Mouse (Mus musculus) naive thymus-derived CD4-positive, alpha-beta T cell, adult 2 months (primary cell): ENCODE results near the gene Frem1.
A peak's percentile ranks its signal among the peaks of the same experiment; 100 is the strongest.

Source experiments
- DNase-seq: peaks from one replicate; pipeline ENCODE4 v3.0.0-alpha.2; 2011; ENCODE audit warnings: low read depth

Frem1 gene

GRCm38 (mm10) chr4:83030097-83030496 is 22.0 kb downstream of the Frem1 start:
- DNase-seq = no peak

- no peak for DNase-seq
Observed at GRCm38 (mm10) chr4:83020759-83021555, 31.2 kb downstream of the Frem1 start.

GRCm38 (mm10) chr4:83018111-83019105 is 33.7 kb downstream of the Frem1 start:
- DNase-seq = no peak

- DNase-seq = no peak
Observed at GRCm38 (mm10) chr4:83014538-83014937, 37.6 kb downstream of the Frem1 start.

- no peak for DNase-seq
Observed at GRCm38 (mm10) chr4:83004086-83004485, 48.1 kb downstream of the Frem1 start.

GRCm38 (mm10) chr4:82992042-82992441 is 60.1 kb downstream of the Frem1 start:
- DNase-seq = no peak

- no peak for DNase-seq
Observed at GRCm38 (mm10) chr4:82990973-82991695, 61.0 kb downstream of the Frem1 start.

- no peak for DNase-seq
Observed at GRCm38 (mm10) chr4:82972381-82972780, 79.8 kb downstream of the Frem1 start.

GRCm38 (mm10) chr4:82970901-82971648 is 81.1 kb downstream of the Frem1 start:
- no peak for DNase-seq

GRCm38 (mm10) chr4:82961024-82961423 is 91.1 kb downstream of the Frem1 start:
- DNase-seq = no peak

GRCm38 (mm10) chr4:82957827-82958538 is 94.2 kb downstream of the Frem1 start:
- no peak for DNase-seq

- DNase-seq = no peak
Observed at GRCm38 (mm10) chr4:82953992-82954391, 98.1 kb downstream of the Frem1 start.

- no peak for DNase-seq
Observed at GRCm38 (mm10) chr4:82949511-82949910, 102.6 kb downstream of the Frem1 start.

- DNase-seq = no peak
Observed at GRCm38 (mm10) chr4:82946721-82947120, 105.4 kb downstream of the Frem1 start.

- DNase-seq = no peak
Observed at GRCm38 (mm10) chr4:82946276-82946612, 105.9 kb downstream of the Frem1 start.

GRCm38 (mm10) chr4:82945572-82946275 is 106.4 kb downstream of the Frem1 start:
- no peak for DNase-seq

GRCm38 (mm10) chr4:82940680-82941079 is 111.5 kb downstream of the Frem1 start:
- no peak for DNase-seq

GRCm38 (mm10) chr4:82940248-82940647 is 111.9 kb downstream of the Frem1 start:
- no peak for DNase-seq

- no peak for DNase-seq
Observed at GRCm38 (mm10) chr4:82934308-82934707, 117.8 kb downstream of the Frem1 start.

GRCm38 (mm10) chr4:82933698-82934210 is 118.4 kb downstream of the Frem1 start:
- peak; percentile 48 for DNase-seq
